Mouse (Mus musculus) MN1 (cell line): ENCODE measurements at regions not wholly inside any gene's neighbourhood (a gene's known extent, or its start where the extent isn't known, plus 50 kb on each side); places are given as distances from the start of the nearest gene placed in this dataset.

ENCODE experiments used
- DNase-seq: peaks from one replicate; pipeline ENCODE4 v3.0.0-alpha.2; 2016; ENCODE audit warnings: low spot score

- no peak for DNase-seq
Measured at GRCm38 (mm10) chrX:99548284-99549019, 77.4 kb upstream of the Pja1 start.

GRCm38 (mm10) chrX:99544410-99544809, 73.3 kb upstream of the Pja1 start:
- DNase-seq, result no peak

DNA sequence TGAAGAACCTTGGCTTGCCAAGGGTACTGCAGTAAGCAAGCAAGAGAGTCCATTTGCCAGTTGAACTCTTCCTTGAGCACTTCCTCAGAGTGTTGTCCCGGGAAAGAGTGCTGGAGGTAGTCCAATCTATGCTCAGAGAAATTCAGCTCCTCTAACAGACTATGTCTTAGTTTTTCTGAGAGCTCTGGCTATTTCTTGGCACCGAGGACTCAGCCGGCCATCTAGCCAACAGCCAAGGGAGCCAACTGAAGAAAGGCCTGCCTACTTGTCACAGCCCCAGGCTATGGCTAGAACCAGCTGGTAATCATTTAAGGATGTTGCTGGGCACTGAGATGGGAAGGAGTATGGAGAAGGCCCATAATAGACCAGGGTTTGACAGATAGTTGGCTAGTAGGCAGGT, 70.8 kb upstream of the Pja1 start:
- DNase-seq, result no peak

GRCm38 (mm10) chrX:99540087-99540576, 69.1 kb upstream of the Pja1 start:
- DNase-seq, result peak; percentile 65

- DNase-seq, result no peak
Measured at GRCm38 (mm10) chrX:99539684-99540083, 68.6 kb upstream of the Pja1 start.

- DNase-seq, result no peak
Measured at GRCm38 (mm10) chrX:99537814-99538213, 66.7 kb upstream of the Pja1 start.

DNA sequence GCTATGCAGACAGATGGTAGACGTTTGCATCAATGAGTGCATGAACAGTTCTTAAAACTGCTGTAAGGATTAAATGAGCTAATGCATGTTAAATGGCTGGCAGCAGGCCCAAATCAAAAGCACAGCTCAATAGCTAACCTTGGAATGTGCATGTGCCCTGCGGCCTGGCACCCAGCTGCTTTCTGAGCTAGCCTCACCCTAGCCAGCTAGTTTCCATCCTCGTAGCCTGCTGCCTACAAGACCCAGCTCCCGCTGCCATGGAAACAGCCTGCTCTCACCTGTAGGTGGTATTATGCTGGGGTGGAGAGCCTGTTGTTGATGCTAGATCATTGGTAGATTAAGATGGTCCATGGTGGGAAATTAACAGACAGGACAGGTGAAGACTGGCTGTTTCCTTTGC, 63.8 kb upstream of the Pja1 start:
- DNase-seq, result no peak

- peak; percentile 59 for DNase-seq
Measured at GRCm38 (mm10) chrX:99531154-99531553, 60.1 kb upstream of the Pja1 start.

DNA sequence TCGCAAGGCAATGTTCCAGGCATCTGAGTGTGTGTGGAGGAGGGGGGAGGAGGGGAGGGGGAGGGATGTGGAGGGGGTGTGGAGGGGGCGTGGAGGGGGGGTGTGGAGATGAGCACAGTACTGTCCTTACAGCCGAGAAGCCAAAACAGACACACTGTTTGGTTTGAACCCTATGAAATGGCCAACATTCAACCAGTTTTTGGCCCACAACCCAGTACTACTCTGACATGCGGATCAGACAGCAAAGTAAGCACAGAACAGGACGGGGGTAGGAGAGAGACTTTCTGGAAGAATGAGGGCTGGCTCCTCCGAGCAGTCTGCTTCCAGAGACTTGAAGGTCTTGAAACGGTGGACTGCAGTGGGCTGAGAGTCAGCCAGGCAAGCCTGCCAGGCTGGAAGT, 59.4 kb upstream of the Pja1 start:
- DNase-seq, result no peak

- DNase-seq, result no peak
Measured at GRCm38 (mm10) chrX:99523306-99523705, 52.2 kb upstream of the Pja1 start.

DNA sequence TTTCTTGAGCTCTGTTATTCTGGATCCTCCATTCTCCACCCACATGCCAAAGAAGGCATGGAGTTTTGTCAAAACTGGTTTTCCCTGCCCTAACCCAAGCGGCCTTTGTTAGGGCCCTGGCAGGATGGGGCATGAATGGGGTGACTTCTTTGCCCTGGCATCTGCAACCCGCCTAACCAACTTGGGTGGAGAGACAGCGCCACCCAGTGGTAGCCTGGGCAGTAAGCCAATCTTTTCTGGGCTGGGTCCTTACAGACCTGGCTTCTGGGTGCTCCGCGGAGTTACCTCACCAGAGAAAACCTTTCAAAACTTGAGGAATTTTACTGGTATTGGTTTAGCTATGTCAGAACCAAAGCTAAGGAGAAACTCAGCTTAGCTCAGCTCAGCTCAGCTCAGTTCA, 51.8 kb upstream of the Pja1 start:
- DNase-seq, result peak; percentile 53

DNA sequence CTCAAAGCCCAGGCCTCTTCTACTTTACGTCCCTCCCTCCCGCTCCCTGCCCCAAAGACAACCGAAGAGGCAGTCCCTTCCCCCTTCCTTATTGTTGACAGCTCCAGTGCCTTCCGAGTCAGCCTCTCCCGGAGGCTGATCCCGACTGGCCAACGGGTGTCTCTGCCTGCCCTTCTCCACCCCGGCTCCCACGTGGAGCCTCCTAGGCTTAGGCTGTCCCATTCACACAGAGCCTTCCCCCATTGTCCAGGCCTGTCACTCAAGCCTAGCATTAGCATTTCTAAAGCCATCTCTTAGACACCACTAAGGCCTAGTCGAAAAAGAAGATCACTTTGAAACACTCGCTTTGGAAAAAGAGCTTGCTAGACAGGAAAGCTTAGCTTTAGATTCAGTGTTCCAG, 51.2 kb upstream of the Pja1 start:
- no peak for DNase-seq

- DNase-seq, result no peak
Measured at GRCm38 (mm10) chrX:99521866-99522265, 50.8 kb upstream of the Pja1 start.
